Mouse (Mus musculus): Measurements from ENCODE around the gene Nme8. TPM values are rescaled to one million over a fixed set of nuclear protein-coding genes. Genes with fewer than 3 reads are reported as not detected.
A peak's percentile ranks its signal among the peaks of the same experiment; 100 is the strongest.

Nme8 gene
- polyA plus RNA-seq, 1 experiment from 2014 or later, result not detected

DNA sequence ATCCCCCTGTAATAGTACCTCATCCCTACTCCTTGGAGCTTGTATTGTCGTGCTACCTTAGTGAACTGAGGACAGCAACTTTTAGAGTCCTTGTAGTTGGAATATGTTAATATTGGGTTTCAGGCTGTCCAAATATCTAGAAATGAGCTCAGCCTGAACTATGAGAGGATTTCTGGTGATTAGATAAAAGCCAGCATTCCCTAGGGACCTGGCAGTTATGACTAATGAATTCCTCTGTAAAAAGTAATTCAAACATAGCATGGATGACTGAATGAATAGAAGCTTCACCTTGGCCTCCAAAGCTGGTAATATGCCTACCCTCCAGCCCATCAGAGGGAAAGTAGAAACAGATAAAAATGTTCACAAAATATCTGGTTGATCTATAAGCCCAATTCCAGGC, 71.1 kb downstream of the Nme8 start:
- no peaks in the 10 kb centered on the region for H3K36me3 ChIP-seq (ENCODE audit: insufficient read depth, low read length)
- H3K4me1 ChIP-seq (replicated peaks; ENCODE audit: insufficient read depth, low read length), result peaks cover 4% of the 10 kb centered on the region
- TF ChIP-seq CTCF (IDR thresholded peaks at IDR 0.05; ENCODE audit: low read depth), result no peak
- no peak overlapping the region for H3K27ac ChIP-seq
- no peak overlapping the region for H3K4me3 ChIP-seq (replicated peaks; ENCODE audit: low read depth, low read length)
- DNase-seq (ENCODE audit: low spot score) (no peak), ATAC-seq (replicated peaks; ENCODE audit: low FRiP score, low read depth) (no peak)
- H3K9ac ChIP-seq (ENCODE audit: low read depth, low read length), result no peak overlapping the region
- no peaks in the 10 kb centered on the region for H3K9me3 ChIP-seq (replicated peaks; ENCODE audit: low read length)
- WGBS, result 51% methylated on average over 1 of the region's 1 CpGs
- H3K4me2 ChIP-seq (ENCODE audit: low read length), result no peak overlapping the region
- H3K27me3 ChIP-seq (ENCODE audit: insufficient read depth, low read length), result 0 out of 2 replicates have a peak, but pooled peaks cover 10% of the 10 kb centered on the region

DNA sequence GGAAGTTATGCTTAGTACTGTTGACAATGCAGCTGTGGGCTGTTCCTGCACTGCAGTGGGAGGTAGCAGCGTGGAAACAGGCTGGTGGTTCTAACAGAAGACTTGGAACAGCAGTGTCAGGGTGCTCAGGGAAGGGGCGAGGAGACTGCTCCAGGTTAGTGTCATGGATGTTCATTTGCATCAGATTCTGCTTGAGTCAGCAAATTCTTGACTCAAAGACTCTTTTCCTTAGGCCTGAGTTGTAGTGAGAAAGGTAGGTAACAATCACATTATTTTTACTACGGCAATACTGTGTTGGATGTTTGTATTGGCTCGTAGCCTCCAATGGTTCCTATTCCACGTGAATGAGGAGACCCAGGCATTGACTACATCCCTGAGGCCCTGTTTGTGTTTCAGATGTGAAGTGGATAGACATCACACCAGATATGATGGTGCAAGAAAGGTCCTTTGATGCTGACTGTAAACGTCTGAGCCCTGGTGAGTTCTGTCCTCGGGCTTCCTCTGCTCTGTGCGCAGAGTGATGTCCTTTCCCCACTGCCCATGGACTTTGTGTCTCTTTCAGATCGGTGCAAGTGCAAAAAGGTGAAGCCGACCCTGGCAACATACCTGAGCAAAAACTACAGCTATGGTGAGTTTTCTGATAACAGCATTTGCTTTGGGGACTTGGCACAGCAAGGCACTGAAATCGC, 72.8 kb downstream of the Nme8 start:
- Histone ChIP-seq H3K4me1 (replicated peaks; ENCODE audit: insufficient read depth, low read length) (peaks cover 4% of the 10 kb centered on the region), H3K27ac (no peak overlapping the region), H3K4me2 (ENCODE audit: low read length) (no peak overlapping the region), H3K4me3 (replicated peaks; ENCODE audit: low read depth, low read length) (no peak overlapping the region), H3K36me3 (ENCODE audit: insufficient read depth, low read length) (no peaks in the 10 kb centered on the region), H3K9me3 (replicated peaks; ENCODE audit: low read length) (no peaks in the 10 kb centered on the region), H3K27me3 (ENCODE audit: insufficient read depth, low read length) (0 out of 2 replicates have a peak, but pooled peaks cover 10% of the 10 kb centered on the region), H3K9ac (ENCODE audit: low read depth, low read length) (no peak overlapping the region)
- ATAC-seq (replicated peaks; ENCODE audit: low FRiP score, low read depth) (no peak), DNase-seq (ENCODE audit: low spot score) (no peak)
- WGBS, result 74% methylated on average over 11 of the region's 11 CpGs
- TF ChIP-seq CTCF (IDR thresholded peaks at IDR 0.05; ENCODE audit: low read depth), result no peak

DNA sequence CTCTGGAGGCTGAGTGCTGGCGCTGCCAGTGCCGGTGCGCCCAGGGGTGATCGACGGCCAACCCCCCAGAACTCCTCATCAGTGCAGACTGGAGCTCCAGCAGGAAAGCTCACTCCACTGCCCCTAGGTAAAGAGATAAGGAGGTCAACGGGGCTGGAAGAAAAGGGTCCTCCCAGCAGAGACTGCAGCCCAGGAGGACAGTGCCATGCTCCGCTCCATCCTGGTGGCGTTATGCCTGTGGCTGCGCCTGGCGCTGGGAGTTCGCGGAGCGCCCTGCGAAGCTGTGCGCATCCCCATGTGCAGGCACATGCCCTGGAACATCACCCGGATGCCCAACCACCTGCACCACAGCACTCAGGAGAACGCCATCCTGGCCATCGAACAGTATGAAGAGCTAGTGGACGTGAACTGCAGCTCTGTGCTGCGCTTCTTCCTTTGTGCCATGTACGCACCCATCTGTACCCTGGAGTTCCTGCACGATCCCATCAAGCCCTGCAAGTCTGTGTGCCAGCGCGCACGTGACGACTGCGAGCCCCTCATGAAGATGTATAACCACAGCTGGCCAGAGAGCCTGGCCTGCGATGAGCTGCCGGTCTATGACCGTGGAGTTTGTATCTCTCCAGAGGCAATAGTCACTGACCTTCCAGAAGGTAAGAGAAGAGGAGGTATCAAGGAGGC, 74.2 kb downstream of the Nme8 start:
- Histone ChIP-seq H3K9ac (ENCODE audit: low read depth, low read length) (0 out of 2 replicates have a peak overlapping the region, but pooled peaks have one; percentile 40), H3K27ac (no peak overlapping the region), H3K9me3 (replicated peaks; ENCODE audit: low read length) (no peaks in the 10 kb centered on the region), H3K27me3 (ENCODE audit: insufficient read depth, low read length) (0 out of 2 replicates have a peak, but pooled peaks cover 10% of the 10 kb centered on the region), H3K4me2 (ENCODE audit: low read length) (peak overlapping the region; percentile 76), H3K4me3 (replicated peaks; ENCODE audit: low read depth, low read length) (peak overlapping the region; percentile 41), H3K36me3 (ENCODE audit: insufficient read depth, low read length) (no peaks in the 10 kb centered on the region), H3K4me1 (replicated peaks; ENCODE audit: insufficient read depth, low read length) (peaks cover 4% of the 10 kb centered on the region)
- ATAC-seq (replicated peaks; ENCODE audit: low FRiP score, low read depth) (no peak), DNase-seq (ENCODE audit: low spot score) (no peak)
- no peak for TF ChIP-seq CTCF (IDR thresholded peaks at IDR 0.05; ENCODE audit: low read depth)
- 22% methylated on average over 30 of the region's 30 CpGs for WGBS

DNA sequence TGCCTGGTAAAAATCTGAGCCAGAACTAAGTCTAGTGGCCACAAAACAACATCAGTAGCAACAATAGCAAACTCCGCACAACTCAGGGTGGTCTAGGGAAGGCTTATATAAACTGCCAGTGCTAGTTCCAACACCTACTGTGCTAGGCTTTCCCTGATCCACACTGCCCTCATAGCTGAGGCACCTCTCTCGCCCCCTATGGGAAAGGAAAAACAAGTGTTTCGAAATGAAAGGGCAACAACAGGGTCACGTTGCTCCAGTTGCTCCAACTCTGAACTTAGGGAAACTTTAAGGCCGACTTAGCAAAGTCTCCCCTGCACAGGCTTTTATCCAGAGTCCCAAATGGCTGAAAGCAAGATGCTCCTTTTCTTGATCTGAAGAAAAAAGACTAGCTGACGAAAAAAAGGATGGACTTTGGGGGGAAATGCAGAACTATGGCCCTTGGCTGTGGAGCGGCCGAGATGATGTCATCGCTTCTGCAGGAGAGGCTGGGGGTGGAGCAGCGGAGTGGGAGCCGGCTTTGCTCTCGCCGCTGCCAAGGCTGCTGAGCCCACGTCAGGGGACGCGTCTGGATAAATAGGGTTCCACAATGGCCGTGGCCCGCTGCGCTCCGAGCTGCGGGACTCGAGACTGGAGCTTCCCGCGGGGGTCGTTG, 74.9 kb downstream of the Nme8 start, which contains the start of gene Sfrp4:
TSS of gene Sfrp4 (plus strand) at position 532 of the 655 bp plus-strand sequence.
- peak within 1 kb of the TSS; percentile 76 for H3K4me2 ChIP-seq (ENCODE audit: low read length)
- 0 out of 2 replicates have a peak, but pooled peaks cover 10% of the 10 kb centered on the region for H3K27me3 ChIP-seq (ENCODE audit: insufficient read depth, low read length)
- H3K9ac ChIP-seq (ENCODE audit: low read depth, low read length), result 0 out of 2 replicates have a peak within 1 kb of the TSS, but pooled peaks have one; percentile 40
- peaks cover 4% of the 10 kb centered on the region for H3K4me1 ChIP-seq (replicated peaks; ENCODE audit: insufficient read depth, low read length)
- DNase-seq (ENCODE audit: low spot score), result peak; percentile 69
- 5% methylated on average over 25 of the region's 25 CpGs for WGBS
- H3K36me3 ChIP-seq (ENCODE audit: insufficient read depth, low read length), result no peaks in the 10 kb centered on the region
- H3K27ac ChIP-seq, result no peak within 1 kb of the TSS
- peak; percentile 53; the same call in 1 of the 2 replicates for ATAC-seq (replicated peaks; ENCODE audit: low FRiP score, low read depth)
- H3K4me3 ChIP-seq (replicated peaks; ENCODE audit: low read depth, low read length), result peak within 1 kb of the TSS; percentile 41
- no peaks in the 10 kb centered on the region for H3K9me3 ChIP-seq (replicated peaks; ENCODE audit: low read length)
- TF ChIP-seq CTCF (IDR thresholded peaks at IDR 0.05; ENCODE audit: low read depth), result peak; percentile 52

DNA sequence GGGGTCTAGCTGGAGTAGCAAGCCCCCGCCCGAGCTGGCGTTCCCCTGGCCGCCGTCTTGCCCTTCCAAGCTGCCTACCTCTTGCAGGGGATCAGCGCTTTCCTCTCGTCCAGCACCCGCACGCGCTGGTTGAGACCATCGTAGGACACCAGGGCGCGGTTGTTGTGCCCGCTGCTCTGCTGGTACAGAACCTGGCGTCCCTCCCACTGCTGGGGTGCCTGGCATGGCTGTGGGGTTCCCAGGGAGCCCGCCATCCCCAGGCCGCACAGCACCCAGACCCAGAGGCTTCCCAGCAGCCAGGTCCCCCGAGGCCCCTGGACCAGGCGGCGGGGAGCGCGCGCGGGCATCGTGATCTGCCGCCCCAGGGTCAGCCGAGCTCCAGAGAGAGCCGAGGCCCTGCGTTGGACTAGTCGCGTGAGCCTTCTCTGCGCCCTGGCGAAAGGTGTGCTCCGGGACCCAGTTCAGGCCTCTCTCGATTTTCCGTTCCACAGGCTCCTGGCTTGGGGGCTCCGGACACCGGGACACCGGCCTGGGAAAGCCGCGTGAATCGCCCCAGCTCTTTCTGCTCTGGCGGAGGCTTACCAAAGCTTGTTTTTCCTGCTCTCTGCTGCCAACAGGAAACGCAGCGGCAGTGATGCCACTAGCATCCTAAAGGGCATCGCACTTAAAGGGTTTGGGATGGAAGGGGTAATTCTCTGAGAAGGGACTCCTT, 78.2 kb downstream of the Nme8 start, which contains the start of gene Epdr1:
TSS of gene Epdr1 (minus strand) at position 712 of the 712 bp plus-strand sequence.
- Histone ChIP-seq H3K9me3 (replicated peaks; ENCODE audit: low read length) (no peaks in the 10 kb centered on the region), H3K4me3 (replicated peaks; ENCODE audit: low read depth, low read length) (peak within 1 kb of the TSS; percentile 50), H3K4me2 (ENCODE audit: low read length) (peak within 1 kb of the TSS; percentile 90), H3K27ac (peak within 1 kb of the TSS; percentile 27; the same call in 1 of the 2 replicates), H3K4me1 (replicated peaks; ENCODE audit: insufficient read depth, low read length) (peaks cover 4% of the 10 kb centered on the region), H3K27me3 (ENCODE audit: insufficient read depth, low read length) (0 out of 2 replicates have a peak, but pooled peaks cover 10% of the 10 kb centered on the region), H3K9ac (ENCODE audit: low read depth, low read length) (peak within 1 kb of the TSS; percentile 61), H3K36me3 (ENCODE audit: insufficient read depth, low read length) (no peaks in the 10 kb centered on the region)
- under 1% methylated on average over 46 of the region's 46 CpGs for WGBS
- DNase-seq (ENCODE audit: low spot score) (peak; percentile 91), ATAC-seq (replicated peaks; ENCODE audit: low FRiP score, low read depth) (peak; percentile 84)
- TF ChIP-seq CTCF (IDR thresholded peaks at IDR 0.05; ENCODE audit: low read depth), result peak; percentile 74
